Mouse (Mus musculus) limb, embryonic 14.5 days (tissue): ENCODE data around the gene Ikbip. TPM values are rescaled to one million over a fixed set of nuclear protein-coding genes. Genes with fewer than 3 reads are reported as not detected.

Experiments
- ATAC-seq: fragments of 200-750 bp; cut with Nextera tagmentation; 2 replicates; pipeline ENCODE4 v1.8.0; 2017; ENCODE audit warnings: low read depth, moderate number of reproducible peaks, moderate TSS enrichment; ENCODE audit not compliant: low FRiP score
- DNase-seq: peaks from one replicate; pipeline ENCODE4 v3.0.0-alpha.2; 2015; ENCODE audit warnings: low spot score
- H3K27ac ChIP-seq: fragments of 300-500 bp; sonication (generic); replicated peaks from 2 replicates; pipeline ENCODE4 v1.5.1; 2014; ENCODE audit warnings: low read depth, mild to moderate bottlenecking, low read length, moderate library complexity, mixed read lengths
- H3K27me3 ChIP-seq: fragments of 300-500 bp; sonication (generic); 2 replicates; pipeline ENCODE4 v1.6.1; 2014; ENCODE audit warnings: low read length, mixed read lengths; ENCODE audit not compliant: control insufficient read depth, insufficient read depth
- H3K36me3 ChIP-seq: fragments of 300-500 bp; sonication (generic); 2 replicates; pipeline ENCODE4 v1.6.1; 2014; ENCODE audit warnings: mild to moderate bottlenecking, low read length, moderate library complexity, mixed read lengths; ENCODE audit not compliant: control insufficient read depth, insufficient read depth
- H3K4me1 ChIP-seq: fragments of 300-500 bp; sonication (generic); 2 replicates; pipeline ENCODE4 v1.6.1; 2014; ENCODE audit warnings: antibody characterized with exemption, low read length, mixed read lengths; ENCODE audit not compliant: control insufficient read depth, insufficient read depth
- H3K4me2 ChIP-seq: fragments of 300-500 bp; sonication (generic); replicated peaks from 2 replicates; pipeline ENCODE4 v1.6.1; 2014; ENCODE audit warnings: low read depth, mild to moderate bottlenecking, low read length, moderate library complexity; ENCODE audit not compliant: severe bottlenecking
- H3K4me3 ChIP-seq: fragments of 300-500 bp; sonication (generic); replicated peaks from 2 replicates; pipeline ENCODE4 v1.5.1; 2014; ENCODE audit warnings: low read length
- H3K9ac ChIP-seq: fragments of 300-500 bp; sonication (generic); 2 replicates; pipeline ENCODE4 v1.6.1; 2014; ENCODE audit warnings: mild to moderate bottlenecking, low read depth, low read length, moderate library complexity; ENCODE audit not compliant: severe bottlenecking
- H3K9me3 ChIP-seq: fragments of 300-500 bp; sonication (generic); 2 replicates; pipeline ENCODE4 v1.6.1; 2016; ENCODE audit warnings: low read length; ENCODE audit not compliant: control insufficient read depth
- POLR2A ChIP-seq: fragments of 200-500 bp; IDR thresholded peaks from 2 replicates; pipeline ENCODE4 v1.8.0; 2012; ENCODE audit warnings: inconsistent platforms, mild to moderate bottlenecking, moderate library complexity, borderline replicate concordance; ENCODE audit not compliant: insufficient read depth, insufficient read length; ENCODE audit errors: extremely low read depth
- WGBS: fragments of 180-500 bp; shearing (Covaris S2); extraction: QIAGEN DNeasy Blood & Tissue Kit; methylation state at CpG from one replicate; pipeline ENCODE4 v1.1.7; 2014; 5-methylcytosine and 5-hydroxymethylcytosine counted together
- polyA plus RNA-seq, 2 experiments: library from polyadenylated mRNA; depleted of rRNA in 1 of 2; stranded (reverse) in 1 of 2; unstranded in 1 of 2; fragments of >200 nt; fragmentation: Nextera tagmentation in 1 of 2; extraction: Ambion mirVana in 1 of 2; gene quantifications; 2 replicates each; pipeline versions ENCODE4 v1.2.1 to v1.2.3; 2012 to 2014

The Ikbip gene
- polyA plus RNA-seq, 2 experiments: 54.5 to 79.2 TPM

DNA sequence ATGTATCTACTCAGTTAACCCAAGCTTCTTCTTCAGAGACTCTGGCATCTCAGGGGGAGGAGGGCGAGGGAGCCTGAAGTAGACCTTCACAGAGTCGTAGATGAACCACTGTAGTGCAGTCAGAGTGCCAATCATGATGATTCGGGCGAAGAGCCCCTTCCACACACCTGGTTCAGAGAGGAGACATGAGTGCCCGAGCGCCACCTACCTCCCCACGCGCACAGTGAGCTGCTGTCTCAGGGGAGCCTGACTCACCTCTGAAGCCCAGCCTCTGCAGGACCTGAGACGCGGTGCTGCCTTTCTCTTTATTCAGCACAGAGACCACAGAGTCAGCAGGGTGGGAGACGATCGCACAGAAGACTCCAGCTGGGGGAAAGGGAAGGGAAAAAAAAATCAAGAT is 34.2 kb downstream of the Ikbip start:
- no peak overlapping the region for H3K9ac ChIP-seq
- DNase-seq (no peak), ATAC-seq (no peak)
- H3K4me3 ChIP-seq: no peak overlapping the region
- peaks cover 89% of the 10 kb centered on the region for H3K36me3 ChIP-seq
- TF ChIP-seq POLR2A: no peak
- H3K4me1 ChIP-seq: peaks cover 2% of the 10 kb centered on the region; the same call in 1 of the 2 replicates
- H3K27me3 ChIP-seq: no peaks in the 10 kb centered on the region
- H3K9me3 ChIP-seq: peaks cover 6% of the 10 kb centered on the region; the same call in 1 of the 2 replicates
- WGBS: 94% methylated on average over 12 of the region's 12 CpGs
- no peak overlapping the region for H3K27ac ChIP-seq
- H3K4me2 ChIP-seq: no peak overlapping the region

DNA sequence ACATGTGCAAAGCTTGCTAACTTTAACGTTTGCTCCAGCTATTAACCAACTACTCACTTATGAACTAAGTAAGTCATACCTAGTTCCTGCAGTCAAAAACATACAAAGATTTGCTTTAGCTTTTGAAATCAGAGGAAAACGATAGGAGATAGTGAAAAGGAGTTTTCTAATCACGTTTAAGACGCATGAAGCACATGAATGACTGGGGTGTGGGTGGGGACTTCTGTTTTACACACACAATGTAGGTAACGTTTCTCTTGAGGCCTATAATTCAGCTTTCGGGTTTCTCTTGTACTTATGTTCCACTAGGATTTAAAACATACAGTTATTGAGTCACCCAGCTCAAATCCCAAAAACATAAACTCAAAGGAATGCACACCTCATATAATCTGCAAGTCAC is 39.9 kb downstream of the Ikbip start:
- WGBS: 26% methylated on average over 6 of the region's 6 CpGs
- no peak for TF ChIP-seq POLR2A
- H3K4me3 ChIP-seq: peak overlapping the region; percentile 100
- peaks cover 11% of the 10 kb centered on the region; the same call in 1 of the 2 replicates for H3K4me1 ChIP-seq
- H3K9ac ChIP-seq: peak overlapping the region; percentile 97
- H3K4me2 ChIP-seq: peak overlapping the region; percentile 83
- no peaks in the 10 kb centered on the region for H3K9me3 ChIP-seq
- H3K27ac ChIP-seq: no peak overlapping the region
- no peak for ATAC-seq
- H3K27me3 ChIP-seq: no peaks in the 10 kb centered on the region
- peaks cover 43% of the 10 kb centered on the region for H3K36me3 ChIP-seq
- DNase-seq: no peak

DNA sequence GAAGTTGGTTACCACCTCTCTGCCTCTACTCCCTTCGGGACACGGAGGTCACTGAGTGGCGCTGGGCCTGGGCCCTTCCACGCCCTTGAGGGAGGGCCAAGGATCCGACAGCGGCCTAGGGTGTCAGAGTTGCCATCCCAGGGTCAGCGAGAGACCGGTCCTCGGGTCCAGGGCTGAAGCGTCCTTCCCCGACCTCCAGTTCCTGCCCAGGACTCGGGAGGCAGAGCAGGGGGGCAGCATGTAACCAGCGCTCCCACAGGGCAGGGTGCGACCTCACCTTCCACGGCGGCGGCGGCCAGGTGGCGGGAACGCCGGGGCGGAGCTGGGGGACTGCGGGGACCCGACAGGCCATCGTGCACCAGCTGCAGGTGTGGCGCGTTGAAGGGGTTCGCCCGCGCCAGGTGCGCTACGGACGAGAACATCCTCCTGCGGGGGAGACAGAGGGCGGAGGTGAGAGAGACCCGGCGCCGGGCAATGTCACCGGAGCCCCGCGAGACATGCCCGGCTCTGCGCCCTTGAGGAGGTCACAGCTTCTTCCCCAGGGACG is 40.6 kb downstream of the Ikbip start:
- TF ChIP-seq POLR2A: no peak
- Histone ChIP-seq H3K27me3 (no peaks in the 10 kb centered on the region), H3K4me3 (peak overlapping the region; percentile 100), H3K27ac (peak overlapping the region; percentile 88), H3K36me3 (peaks cover 36% of the 10 kb centered on the region), H3K4me1 (peaks cover 11% of the 10 kb centered on the region; the same call in 1 of the 2 replicates), H3K9me3 (no peaks in the 10 kb centered on the region), H3K9ac (peak overlapping the region; percentile 97), H3K4me2 (peak overlapping the region; percentile 83)
- no peak for DNase-seq
- 0% methylated on average over 29 of the region's 44 CpGs for WGBS
- peak; percentile 13 for ATAC-seq

DNA sequence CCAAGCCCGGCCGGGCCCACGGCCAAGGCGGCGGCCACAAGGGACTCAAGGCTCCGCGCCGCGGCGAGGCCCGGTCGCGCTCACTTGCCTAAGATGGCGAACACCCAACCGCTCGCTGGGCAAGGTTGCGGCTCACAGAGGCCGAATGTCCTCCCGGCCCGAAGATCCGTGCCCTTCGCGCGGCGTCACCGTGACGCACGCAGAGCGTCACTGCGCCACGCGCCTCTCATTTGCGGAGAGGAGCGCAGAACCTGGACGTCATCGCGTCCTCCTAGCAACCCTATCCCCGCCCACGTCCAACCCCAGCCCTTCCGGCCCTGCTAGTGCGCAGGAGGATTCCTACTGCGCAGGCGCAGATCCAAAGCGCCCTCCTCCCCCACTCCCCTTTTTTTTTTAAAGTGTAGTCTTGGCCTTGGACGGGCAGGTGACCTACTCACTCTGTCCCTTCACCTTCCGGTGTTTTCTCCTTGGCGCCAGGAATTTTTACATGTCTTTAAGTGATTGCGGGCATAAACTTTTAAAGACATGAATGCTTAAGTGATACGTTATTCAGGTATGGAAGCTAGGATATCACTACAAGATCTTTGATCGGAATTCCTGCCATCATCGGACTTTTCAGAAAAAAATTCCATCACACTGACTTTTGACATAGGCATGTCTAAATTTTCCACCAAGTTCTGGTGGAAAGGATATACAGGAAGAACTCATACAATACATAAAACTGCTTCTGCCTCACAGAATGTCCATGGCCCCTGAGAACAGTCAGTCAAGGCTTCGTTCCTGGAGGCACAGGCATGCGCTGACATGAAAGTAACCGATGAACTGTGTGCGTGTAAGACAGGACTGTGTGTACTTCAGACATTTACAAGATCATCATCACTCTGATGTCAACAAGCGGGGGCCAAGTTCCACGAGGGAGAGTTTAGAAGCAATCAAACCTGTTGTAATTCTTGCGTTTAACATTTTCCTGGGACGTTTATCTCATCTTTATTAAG is 41.4 kb downstream of the Ikbip start, which contains the start of gene Slc25a3:
Slc25a3 (minus strand) TSS at position 232 of the 995 bp plus-strand sequence.
- TF ChIP-seq POLR2A: peak; percentile 96
- 13% methylated on average over 57 of the region's 59 CpGs for WGBS
- peak; percentile 100 for ATAC-seq

DNA sequence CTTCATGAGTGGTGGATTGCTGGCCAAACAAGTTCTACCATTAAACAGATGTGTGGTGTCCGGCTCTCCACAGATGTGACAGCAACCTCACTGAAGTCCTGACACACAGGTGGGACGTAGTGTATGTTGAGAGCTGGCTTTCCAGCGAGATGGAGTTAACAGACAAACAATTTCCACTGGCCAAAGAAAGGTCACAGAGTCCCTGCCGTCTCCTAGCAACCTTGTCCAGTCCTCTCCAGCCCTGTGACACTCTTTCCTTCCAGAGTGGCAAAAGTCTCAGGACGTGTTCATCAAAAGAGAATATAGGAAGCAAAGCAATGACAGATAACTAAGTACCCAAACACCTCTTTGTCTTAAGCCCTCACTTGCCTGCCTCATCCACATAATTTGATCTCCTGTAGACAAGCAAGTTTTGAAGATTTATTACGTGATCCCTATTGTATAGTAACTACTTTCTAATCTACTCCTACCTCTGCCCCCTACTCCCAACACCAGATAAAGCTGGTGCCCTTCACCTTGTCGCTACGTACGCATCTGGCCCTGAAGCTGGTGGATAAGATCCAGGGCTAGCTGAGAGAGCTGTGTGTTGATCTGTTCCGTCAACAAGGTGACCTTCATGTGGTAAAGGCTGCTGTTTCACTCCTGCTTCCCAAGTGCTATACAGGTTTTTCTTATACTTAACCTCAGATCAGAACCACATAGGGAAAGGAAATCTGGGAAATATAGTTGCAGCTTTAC is 44.0 kb downstream of the Ikbip start:
- Histone ChIP-seq H3K27ac (no peak overlapping the region), H3K36me3 (peaks cover 4% of the 10 kb centered on the region), H3K4me2 (no peak overlapping the region), H3K9ac (no peak overlapping the region), H3K27me3 (no peaks in the 10 kb centered on the region), H3K4me1 (peaks cover 11% of the 10 kb centered on the region; the same call in 1 of the 2 replicates), H3K4me3 (no peak overlapping the region), H3K9me3 (no peaks in the 10 kb centered on the region)
- DNase-seq (no peak), ATAC-seq (no peak)
- 77% methylated on average over 10 of the region's 10 CpGs for WGBS
- no peak for TF ChIP-seq POLR2A

More for the DNA sequence above, 41.4 kb downstream of the Ikbip start, which contains the start of gene Slc25a3:
- Histone ChIP-seq H3K9ac (peak within 1 kb of the TSS; percentile 97), H3K4me1 (peaks cover 11% of the 10 kb centered on the region; the same call in 1 of the 2 replicates), H3K4me2 (peak within 1 kb of the TSS; percentile 83), H3K27me3 (no peaks in the 10 kb centered on the region), H3K36me3 (peaks cover 28% of the 10 kb centered on the region), H3K9me3 (no peaks in the 10 kb centered on the region), H3K4me3 (peak within 1 kb of the TSS; percentile 100), H3K27ac (peak within 1 kb of the TSS; percentile 88)
- DNase-seq: peak; percentile 99
